Mouse (Mus musculus): ENCODE data around the gene Aktip.
A peak's percentile ranks its signal among the peaks of the same experiment; 100 is the strongest.

The Aktip gene

DNA sequence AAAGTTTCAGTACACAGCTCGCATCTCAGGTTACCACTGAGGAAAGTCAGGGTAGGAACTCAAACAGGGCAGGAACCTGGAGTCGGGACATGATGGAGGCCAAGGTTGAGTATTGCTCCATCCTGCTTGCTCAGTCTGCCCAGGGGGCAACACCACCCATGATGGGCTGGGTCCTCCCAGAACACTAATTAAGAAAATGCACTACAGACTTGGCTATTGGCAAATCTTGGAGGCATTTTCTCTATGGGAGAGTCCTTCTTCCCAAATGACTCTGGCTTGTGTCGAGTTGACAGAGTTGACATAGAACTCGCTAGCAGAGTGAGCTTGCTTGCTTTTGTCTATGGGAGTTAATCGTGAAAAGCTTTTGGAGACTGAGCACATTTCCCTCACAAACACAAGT is 6.8 kb downstream of the Aktip start:
- DNase-seq (ENCODE audit: extremely low read depth, low read depth): no peak

DNA sequence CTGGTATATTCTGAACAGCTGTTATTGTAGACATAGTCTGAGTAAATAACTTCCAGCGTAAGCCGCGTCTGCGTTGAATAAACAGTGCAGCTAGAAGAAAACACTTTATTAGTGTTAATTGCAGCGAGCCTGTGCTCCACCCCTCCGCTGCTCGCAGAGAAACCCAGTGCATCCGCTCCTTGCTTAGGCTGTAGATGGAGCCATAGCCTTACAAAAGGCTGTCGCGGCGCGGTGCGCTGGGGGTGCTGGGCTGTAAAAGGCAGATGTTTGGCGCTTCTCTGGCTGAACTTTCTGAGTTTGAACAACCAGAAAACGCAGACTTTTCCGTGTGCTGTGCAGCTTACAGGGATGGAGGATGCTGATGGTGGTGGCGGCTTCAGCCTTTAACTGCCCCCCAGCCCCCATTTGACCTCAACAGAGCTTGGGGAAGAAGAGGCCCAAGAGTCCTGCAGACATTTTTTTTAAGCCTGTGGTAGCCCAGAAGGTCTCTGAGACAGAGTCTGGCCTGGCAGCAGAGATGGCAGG is 8.9 kb downstream of the Aktip start:
- DNase-seq (ENCODE audit: extremely low read depth, low read depth): no peak

DNA sequence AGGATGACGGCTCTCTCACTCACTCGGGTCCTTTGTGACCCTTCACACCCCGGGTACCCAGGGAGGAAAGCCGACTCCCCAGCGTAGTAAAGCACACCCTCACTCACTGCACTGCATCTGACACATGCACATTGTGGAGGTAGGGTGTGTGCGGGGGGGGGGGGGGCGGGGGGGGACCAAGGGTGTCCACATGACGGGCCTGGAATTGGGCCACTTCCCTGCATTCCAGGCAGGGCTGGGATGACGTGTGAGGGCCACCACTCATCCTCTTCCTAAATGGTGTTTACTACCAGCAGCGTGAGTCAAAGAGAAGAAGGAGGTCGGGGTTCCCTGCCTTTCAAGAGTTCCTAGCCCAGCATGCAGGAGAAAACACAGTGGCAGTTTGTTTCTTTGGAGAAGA is 11.6 kb downstream of the Aktip start:
- DNase-seq (ENCODE audit: extremely low read depth, low read depth): no peak

DNA sequence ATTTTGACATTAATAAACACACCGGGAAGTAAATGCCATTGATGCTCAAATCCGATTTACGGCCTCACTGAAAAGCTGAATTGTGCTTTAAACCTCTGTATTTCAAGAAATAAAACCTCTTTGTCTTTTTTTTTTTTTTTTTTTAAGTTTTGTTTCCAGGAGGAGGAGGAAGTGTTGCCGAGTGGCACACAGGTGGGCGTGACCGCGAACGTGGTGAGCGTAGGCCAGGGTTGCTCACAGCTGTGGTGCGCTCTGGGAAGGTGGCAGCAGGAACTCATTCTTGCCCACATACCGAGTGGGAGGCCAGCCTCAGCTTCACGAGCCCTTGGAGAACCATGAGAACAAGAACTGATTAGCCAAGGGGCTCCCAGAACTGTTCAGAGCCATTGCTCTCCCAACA is 13.4 kb downstream of the Aktip start:
- no peak for DNase-seq (ENCODE audit: extremely low read depth, low read depth)

DNA sequence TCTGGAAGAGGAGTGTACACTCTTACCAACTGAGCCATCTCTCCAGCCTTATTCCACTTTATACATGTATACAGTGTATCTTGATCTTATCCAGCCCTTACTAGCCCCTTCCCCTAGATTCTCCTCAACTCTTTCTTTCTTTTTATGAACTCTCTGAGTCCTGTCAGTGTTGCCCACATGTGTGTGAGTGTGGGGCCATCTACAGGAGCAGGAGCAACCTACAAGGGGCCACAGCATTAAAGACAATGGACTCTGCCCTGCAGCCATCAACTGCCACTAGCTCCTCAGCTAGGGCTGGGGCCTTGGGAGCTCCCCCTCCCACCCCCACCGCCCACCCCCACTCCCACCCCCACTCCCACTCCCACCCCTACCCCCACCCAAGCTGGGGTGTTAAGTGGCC is 22.1 kb downstream of the Aktip start:
- DNase-seq (ENCODE audit: extremely low read depth, low read depth): no peak

DNA sequence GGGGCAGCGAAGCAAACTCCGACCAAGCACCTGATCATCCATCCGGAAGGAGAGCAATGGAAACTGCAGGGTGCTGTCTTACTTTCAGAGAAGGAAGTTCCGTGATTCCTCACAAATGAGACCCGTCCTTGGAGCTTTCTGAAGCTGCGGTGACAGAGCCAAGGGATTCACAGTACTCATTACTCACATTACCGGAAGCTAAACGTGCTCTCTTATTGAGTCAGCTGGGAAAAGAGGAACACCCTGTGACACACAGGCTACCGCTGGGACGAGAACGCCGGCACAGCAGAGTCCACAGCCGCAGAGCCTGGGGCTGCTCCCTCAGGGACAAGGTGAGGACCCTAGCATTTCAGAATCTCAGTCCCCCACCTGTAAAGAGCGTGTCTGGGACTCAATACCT is 23.6 kb downstream of the Aktip start:
- DNase-seq (ENCODE audit: extremely low read depth, low read depth): peak; percentile 66

DNA sequence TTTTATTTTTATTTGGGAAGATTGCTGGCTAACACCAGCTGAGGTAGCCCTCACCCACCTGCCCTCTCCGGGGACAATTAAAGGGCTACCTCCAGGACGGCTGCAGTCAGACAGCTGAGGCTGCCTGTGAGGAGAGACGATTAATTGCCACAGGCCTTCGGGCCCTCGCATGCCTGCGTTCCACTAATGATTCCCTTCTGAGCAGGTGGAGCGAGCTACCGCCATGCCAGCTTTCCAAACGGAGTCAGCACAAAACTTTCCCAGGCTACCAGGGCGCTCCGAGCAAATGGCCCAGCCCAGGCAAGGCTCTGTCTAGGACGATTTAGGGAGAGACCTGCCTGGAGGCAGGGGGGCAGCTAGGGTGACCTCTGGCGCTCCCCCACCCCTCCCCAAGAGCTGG is 28.2 kb downstream of the Aktip start:
- DNase-seq (ENCODE audit: extremely low read depth, low read depth): no peak

DNA sequence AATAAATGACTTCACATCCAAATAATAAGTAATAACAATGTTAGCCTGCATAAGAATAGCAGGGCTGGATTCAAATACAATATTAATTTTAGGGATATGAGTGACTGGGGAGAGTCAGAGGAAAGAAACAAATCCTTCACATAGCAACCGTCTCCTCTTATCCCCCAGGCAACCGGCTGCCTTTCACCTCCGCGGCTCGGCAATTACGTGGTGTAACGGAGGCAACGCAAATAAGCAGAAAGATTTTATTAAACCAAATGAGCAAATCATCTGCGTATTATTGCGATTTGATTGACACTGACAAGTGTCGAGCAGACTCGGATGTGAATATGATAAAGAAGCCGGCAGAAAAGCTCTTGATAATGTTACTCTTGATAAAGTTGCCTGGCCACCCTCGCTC is 28.9 kb downstream of the Aktip start:
- DNase-seq (ENCODE audit: extremely low read depth, low read depth): no peak

DNA sequence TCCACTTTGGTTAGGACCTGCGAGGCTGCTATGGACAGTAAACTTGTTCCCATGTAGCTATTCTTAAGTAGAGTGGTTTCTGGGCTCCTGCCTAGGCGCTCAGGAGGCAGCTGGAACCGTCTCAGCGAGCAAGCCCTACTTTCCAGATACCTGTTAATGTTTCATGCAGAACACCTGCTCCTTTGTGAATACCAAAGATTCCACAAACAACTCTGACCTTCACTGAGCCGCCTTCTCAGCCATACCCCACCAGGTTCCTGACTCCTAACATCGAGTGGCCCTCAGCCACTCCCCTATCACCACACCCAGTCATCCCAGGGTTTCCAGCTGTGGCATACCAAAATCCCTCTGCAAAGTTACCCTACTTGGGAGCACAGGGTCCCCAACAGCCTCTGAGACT is 29.6 kb downstream of the Aktip start:
- DNase-seq (ENCODE audit: extremely low read depth, low read depth): no peak

DNA sequence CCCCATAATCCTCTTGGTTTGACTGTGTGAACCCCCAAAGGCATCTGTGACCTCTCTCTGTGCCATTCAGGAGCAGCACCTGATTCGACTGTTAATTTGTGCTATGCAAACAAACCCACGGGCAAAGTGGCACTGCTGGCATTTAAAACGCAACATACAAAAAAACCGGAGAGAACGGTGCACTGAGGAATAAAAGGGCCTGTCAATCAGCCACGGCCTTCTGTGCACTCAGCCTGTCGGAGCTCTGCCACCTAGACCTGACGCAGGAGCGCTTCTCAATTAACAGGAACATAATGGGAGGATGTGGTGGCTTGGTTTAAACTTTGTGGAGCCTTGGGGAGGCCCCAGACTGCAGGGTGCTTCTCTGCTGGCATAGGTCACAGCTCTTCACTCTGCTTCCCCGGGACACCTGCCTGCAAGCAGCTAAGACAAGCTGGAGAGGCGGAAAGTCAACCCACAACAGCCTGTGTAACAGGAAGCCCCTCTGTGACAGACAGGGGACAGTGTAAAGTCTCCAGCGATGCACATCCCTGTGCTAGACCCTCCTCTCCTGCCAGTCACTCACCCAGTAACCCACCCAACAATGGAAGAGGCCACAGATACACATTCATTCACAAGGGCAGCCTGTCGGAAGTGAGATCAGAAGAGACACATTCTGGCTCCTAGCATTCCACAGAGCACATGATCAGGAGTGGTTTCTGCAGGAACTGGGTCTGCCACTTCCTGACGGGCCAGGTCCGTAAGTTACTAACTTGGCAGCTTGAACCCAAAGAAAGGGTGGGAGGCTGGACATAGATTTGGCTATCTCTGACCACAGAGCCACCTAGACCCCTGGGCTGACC is 39.6 kb downstream of the Aktip start:
- DNase-seq (ENCODE audit: extremely low read depth, low read depth): no peak

DNA sequence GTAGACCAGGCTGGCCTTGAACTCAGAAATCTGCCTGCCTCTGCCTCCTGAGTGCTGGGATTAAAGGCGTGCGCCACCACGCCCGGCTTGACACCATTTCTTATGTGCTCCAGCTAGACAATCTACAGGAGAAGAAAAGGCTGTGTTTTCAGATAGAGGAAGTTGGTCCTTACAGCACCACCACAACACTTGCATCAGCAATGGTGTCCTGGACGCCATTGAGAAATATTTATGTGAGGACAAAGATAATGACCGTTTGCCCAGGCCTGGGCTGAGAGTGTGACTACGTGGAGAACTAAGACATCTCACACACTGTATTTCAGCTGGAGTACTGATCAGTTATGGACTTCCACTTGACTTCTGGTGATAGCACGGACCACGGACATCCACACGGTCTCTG is 41.2 kb downstream of the Aktip start:
- DNase-seq (ENCODE audit: extremely low read depth, low read depth): no peak

DNA sequence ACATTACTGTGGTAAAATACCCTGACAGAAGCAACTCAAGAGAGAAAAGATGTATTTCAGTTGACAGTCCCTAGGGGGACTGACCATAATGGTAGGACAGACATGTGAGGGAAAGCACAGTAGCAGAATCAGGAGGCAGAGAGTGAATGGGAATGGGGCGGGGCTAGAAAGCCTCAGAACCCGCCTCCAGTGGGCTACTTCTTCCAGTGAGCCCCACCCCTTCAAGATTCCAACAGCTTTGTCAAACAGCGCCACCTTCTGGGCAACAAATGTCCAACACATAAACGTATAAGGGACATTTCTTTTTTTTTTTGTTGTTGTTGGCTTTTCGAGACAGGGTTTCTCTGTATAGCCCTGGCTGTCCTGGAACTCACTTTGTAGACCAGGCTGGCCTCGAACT is 45.2 kb downstream of the Aktip start:
- DNase-seq (ENCODE audit: extremely low read depth, low read depth): peak; percentile 42

DNA sequence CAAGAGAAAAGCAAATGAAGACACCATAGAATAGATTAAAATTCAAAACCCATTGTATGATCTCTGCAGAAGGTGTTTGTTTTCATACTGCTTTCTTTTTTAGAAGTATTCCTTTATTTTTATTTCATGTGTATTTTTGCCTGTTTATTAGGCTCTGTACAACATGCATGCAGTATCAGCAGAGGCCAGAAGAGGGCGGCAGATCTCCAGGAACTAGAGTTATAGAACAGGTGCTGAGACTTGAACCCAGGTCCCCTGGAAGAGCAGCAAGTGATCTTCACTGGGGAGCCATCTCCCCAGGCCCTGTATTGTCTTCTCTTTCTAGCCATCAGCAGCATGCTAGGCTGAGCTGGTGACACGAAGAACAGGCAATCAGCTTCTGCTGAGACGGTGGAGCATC is 45.9 kb downstream of the Aktip start:
- DNase-seq (ENCODE audit: extremely low read depth, low read depth): no peak

DNA sequence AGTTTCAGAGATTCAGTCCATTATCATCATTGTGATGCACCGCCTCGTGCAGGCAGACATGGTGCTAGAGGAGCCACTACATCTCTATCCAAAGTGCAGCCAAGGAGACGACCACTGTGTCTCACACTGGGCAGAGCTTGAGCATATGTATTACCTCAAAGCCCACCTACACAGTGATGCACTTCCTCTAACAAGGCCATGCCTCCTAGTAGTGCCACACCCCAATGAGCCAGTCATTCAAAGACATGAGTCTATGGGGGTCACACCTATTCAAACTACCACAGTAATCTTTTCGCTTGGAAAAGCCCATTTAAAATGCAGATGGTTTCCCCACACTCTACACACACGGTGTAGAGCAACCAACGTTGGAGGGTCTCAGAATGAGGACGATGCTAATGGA is 48.2 kb downstream of the Aktip start:
- no peak for DNase-seq (ENCODE audit: extremely low read depth, low read depth)

DNA sequence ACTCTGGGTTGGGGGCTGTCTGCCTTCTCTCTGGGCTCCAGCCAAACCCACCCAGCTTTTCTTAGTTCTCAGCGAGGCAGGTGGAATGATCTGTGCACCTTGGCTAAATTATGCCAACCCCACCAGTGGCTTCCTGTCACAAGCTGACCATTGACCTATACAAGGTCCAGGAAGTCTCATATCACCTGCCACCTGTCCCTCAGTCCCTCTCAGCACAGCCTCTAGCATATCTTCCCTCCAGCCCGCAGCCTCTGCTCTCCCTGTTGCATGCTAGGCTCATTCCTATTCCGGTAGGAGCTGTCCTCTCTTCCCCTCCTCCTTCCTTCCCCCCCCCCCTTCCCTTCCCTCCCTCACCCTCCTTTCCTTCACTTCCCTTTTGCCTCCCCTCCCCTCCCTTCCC is 50.5 kb downstream of the Aktip start:
- no peak for DNase-seq (ENCODE audit: extremely low read depth, low read depth)

DNA sequence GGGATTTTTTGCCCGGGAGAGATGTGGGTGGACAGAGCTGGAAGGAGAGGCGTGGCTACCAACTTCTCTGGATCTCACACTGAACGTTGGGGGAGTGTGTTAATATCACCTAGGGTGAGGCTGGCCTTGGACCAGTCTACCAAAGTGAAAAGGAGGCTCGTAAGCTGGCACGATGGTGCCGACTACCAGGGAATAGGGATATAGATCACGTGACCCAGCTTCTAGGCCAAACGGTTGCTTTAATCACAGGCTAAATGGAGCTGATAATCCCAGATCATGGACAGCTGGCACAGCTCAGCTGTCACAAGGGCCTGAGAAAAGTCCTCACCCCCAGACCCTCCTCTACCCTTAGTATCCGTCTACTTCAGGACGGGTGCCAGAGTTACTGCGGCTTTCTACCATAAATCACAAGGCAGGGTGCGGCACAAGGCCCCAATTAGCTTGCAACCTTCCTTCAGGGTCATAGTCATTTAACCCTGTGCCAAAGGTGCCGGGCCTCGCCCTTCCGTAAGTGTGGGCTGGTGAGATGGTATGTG is 51.1 kb downstream of the Aktip start:
- no peak for DNase-seq (ENCODE audit: extremely low read depth, low read depth)

DNA sequence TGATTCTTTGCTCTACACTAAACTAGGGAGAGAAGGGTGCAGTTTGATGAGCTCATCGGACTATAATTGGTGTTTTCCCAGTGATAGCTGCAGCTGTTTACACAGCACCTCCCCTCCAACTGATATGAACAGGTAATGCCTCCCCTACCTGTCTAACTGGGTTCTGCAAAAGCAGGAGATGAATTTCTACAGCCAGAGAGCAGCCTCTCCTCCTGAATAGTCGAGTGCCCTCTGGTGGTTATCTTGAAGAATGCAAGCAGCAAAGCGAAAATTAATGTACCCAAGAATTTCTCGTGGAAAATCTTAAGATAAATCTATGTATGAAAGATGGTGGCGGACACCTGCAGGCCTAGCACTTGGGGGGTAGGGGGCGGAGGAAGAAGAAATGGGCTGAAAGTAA is 52.1 kb downstream of the Aktip start:
- DNase-seq (ENCODE audit: extremely low read depth, low read depth): peak; percentile 19

DNA sequence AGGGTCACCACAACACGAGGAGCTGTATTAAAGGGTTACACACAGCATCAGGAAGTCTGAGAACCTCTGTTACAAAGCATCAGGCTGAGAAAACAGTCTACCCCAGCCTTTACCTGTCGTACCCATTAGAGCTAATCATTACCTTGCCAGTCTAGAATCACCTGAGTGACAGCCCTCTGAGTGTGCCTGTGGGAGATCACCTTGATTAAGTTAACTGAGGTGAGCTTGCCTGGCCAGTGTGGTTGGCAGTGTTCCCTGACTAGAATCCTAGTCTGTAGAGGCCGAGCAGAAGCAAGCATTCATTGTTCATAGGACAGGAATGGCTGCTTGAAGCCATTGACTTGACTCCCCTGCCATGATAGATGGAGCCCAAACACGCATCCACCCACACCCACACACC is 58.9 kb downstream of the Aktip start:
- no peak for DNase-seq (ENCODE audit: extremely low read depth, low read depth)

DNA sequence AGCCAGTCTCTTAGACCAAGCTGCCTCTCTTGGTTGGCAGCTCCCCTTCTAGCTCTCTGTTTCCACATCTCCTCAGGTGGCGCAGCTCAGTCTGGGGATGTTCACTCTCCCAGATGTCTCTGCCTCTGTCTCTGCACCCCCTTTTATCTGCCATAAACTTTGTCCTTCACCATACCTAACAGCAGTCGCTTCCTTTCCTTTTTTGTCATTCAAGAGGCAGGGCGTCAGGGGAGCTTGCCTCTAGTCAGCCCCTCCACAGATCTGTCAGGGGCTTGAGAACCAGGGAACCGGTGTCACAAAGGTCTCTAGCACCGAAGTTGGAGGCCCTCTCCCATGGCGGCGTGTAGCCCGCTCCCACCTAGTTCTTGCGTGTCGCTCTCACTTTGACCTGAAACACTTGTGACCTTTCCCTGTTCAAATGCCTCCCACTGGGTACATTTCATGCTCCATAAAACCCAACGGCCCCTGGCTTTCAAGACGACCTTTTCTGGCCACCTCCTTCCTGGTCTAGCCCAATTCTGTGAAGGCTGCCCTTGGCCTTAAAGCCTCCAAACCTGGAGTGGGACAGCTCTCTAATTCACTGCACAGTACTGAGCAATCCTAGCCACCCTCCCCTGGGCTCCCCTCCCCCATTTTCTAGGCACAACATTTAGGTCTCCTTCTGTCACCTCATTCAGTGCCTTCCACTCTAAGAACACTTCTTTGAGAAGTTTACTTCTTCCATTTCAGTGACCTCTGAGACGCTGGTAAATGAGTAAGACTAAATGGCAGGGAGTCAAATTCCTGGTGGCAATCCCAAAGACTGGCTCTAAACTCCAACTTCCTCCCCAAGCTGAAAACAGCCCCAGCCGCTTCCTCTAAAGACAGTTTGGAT is 64.2 kb downstream of the Aktip start:
- no peak for DNase-seq (ENCODE audit: extremely low read depth, low read depth)

DNA sequence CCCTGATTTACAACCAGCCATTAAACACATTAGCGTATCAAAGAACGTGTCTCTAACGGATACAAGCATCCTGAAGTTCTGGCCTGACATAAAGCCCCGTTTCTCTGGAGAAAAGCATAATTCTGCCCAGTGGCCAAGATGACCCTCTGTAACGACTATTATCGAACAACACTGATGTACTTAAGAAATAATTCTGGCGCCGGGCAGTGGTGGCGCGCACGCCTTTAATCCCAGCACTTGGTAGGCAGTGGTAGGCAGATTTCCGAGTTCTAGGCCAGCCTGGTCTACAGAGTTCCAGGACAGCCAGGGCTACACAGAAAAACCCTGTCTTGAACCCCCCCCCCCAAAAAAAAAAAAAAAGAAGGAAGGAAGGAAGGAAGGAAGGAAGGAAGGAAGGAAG is 65.1 kb downstream of the Aktip start:
- no peak for DNase-seq (ENCODE audit: extremely low read depth, low read depth)

DNA sequence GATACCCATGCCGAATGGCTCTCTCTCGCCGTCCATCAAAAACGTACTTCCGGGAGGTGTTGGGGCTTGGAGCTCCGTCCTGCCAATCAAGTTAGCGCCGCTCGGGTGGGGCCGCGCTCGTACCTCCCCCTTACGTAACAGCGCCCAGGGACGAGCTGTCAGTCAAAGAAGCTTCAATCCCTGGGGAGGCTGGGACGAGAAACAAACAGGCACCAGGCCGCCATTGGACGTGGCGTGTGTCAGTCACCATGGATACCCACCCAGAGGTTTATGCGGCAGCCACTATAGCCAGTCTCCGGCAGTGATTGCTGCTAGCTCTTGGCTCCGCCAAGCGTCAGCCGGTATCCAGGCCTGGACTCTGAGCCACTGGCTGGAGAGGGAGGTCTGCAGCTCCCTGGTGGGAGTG is 65.7 kb downstream of the Aktip start:
- peak; percentile 97 for DNase-seq (ENCODE audit: extremely low read depth, low read depth)

DNA sequence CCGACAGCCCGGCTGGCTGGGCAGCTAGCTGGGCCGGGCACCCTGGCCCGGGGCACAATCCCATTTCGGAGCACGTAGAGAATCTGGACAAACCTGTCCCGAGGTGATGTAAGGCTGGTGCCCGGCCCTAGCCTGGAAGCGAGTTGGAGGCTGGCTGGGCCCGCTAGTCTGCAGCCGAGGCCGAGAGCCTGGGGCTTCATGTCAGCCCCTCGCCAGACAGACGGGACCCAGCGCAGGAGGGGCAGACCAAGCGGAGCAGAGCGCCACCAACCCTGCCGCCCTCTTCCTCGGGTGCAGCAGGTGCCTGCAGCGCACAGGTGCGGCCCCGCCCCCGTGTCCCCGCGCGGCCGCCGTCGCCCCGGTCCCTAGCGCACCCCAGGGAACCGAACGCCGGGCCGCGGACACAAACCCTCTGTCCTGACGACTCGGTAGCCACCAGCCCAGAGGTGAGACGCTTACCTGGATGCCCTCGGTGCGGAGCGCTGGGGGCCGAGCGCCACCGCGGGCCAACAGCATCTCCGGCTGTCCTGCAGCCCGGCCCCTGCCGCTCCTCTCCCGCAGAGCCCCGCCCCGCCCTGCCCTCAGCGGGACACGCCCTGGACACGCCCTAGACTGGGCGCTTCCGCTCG is 66.2 kb downstream of the Aktip start:
- no peak for DNase-seq (ENCODE audit: extremely low read depth, low read depth)
